Mouse (Mus musculus): ENCODE results near the gene Adamts13.

The Adamts13 gene

GRCm38 (mm10) chr2:27038596-27038995, 65.4 kb downstream of the Adamts13 start:
- DNase-seq (ENCODE audit: low read depth), result peak; percentile 67

DNA sequence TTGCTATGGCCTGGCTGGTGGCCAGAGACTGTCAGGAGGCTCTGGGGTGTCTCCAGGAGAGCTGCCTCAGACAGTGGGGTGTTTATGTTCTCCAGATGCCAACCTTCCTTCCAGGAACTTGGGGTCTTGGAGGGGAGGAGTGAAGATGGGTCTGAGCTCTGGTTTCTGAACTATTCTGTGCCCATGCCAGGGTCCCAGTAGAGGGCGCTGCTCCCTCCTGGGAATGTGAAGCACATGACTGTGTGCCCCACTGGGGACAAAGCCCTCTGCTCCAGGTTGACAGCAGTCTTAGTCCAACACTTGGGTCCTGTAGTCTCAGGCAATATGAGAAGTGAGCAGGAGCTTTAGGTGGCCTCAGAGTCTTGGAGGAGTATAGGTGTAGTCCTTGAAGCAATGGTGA, 66.1 kb downstream of the Adamts13 start:
- no peak for DNase-seq (ENCODE audit: low read depth)

GRCm38 (mm10) chr2:27042131-27042844, 69.1 kb downstream of the Adamts13 start:
- no peak for DNase-seq (ENCODE audit: low read depth)

GRCm38 (mm10) chr2:27043461-27043860, 70.2 kb downstream of the Adamts13 start:
- no peak for DNase-seq (ENCODE audit: low read depth)

DNA sequence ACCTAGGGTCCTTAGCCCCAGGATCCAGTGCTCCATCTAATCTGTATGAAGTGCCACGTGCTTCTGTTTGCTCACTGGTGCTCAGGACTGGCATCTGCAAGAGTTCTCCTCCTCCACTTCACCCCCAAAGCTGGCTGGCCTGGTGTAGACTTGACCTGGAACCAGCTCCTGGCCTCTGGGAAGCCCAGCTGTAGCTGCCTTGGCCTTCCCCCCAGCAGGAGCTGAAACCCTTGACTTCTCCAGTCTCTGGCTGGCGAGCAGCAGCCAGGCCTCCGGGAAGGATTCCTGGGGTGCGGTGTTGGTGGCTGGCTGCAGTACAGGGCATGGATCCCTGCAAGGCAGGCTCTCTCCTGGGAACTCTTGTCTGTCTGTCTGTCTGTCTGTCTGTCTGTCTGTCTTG, 71.0 kb downstream of the Adamts13 start:
- DNase-seq (ENCODE audit: low read depth), result no peak

DNA sequence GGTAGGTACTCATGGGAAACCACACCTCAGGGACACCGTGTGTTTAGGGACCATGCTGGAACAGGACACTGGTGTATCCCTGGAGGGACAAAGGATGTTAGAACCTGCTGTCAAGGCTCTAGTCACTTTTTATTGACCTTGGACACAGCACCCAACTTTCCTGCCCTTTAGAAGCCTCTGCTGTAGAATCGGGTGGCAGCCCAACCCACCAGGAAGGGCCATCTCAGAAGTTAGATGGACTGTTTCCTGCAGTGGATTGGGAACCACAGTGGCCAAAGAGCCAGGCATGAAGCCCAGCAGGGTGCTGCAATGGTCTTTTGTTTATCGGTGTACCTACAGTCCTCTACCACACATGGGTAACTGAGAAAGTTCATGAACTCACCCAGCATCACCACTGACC, 71.4 kb downstream of the Adamts13 start:
- DNase-seq (ENCODE audit: low read depth), result no peak

DNA sequence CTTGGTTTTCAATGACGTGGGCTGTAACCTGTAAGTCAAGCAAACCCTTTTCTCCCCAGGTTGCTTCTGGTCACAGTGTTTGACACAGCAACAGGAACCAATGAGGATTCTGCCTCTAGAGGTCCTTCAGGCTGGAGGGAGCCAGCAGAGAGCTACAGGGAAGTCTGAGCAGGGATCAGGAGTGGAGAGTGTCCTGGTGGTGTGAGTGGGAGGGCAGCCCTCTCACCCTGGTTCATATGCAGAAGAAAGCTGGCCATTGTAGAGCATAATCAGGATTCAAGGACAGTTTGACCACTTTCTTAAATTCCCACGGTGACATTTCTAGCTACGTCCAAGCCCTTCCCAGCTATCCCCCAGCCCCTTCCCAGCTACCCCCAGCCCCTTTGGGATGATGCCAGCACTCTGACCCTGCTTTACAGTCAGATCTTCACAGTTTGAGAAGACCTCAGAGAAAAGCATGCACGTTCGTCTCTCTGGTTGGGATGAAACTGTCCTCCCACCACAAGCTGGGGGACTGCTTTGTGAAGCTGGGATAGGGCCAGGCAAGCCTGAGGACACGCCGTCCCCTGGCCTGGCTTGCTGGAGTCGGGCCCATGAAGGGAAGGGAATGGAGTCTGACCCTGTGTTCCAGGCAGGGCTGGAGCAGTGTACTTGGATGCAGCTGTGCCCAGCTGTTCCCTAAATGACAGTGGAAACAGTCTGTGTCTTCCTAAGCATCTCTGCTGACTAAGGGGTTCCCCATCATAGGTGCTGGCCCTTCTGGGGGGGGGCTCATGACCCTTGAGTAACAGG, 73.0 kb downstream of the Adamts13 start:
- no peak for DNase-seq (ENCODE audit: low read depth)

DNA sequence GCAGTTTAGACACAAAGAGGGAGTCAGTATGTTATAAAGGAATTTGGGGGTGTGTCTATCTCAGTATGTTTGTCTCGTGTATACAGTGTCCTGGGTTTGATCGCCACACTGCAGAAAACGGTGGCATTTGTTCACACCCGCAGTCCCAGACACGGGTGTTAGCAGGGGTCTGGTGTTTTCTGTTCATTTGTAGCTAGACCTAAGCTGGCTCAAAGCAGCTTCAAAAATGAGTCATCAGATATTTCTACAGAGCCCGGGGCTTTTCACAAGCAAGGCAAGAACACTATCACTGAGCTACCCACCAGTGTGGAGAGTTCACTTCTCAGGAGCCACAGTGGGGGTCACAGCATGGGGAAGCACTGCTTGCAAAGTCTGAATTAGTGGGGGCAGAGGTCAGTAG, 76.2 kb downstream of the Adamts13 start:
- no peak for DNase-seq (ENCODE audit: low read depth)

DNA sequence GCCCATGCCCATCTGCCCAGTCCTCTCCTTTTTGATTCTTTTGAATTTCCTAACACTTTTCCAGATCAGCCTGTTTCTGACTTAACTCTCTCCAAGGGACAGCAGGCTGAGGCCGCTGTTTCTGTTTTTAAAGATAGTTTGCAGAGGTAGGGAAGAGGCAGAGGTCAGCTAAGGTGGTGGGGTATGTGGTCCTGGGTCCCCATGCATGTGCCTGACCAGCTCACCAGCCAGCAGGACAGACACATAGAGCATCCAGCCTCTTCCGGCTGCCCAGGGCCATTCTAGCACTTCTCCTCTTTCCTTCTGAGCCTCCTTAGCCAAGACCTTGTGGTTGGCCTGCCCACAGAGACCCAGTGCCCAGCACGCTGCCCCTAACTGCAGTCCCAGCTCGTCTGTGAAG, 85.0 kb downstream of the Adamts13 start:
- no peak for DNase-seq (ENCODE audit: low read depth)

DNA sequence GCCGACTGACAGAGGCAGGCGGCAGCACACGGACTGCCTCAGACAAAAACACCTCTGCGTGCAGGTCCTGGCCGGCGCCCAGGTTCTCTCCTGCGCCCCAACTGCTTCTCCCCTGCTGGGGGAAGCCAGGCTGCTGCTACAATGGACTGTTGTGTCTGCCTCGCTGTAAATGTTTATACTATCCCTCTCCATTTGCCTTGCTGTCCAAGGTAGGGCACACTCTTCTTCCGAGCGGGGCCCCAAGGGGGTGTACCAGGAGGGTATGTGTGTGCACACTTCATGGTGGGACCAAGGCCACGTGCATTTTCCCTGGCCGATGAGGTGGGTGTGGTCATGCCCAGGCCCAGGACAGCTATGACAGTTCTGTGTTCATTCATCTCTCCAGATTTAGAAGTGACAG, 85.5 kb downstream of the Adamts13 start:
- no peak for DNase-seq (ENCODE audit: low read depth)

GRCm38 (mm10) chr2:27059187-27059586, 86.0 kb downstream of the Adamts13 start:
- DNase-seq (ENCODE audit: low read depth), result no peak

All from c-Kit-positive CD71-negative TER-119-negative erythroid progenitor cells, embryonic 14.5 days (primary cell).